22 mouse cellular contexts compared by ENCODE assay signal in the genomic region with DNA sequence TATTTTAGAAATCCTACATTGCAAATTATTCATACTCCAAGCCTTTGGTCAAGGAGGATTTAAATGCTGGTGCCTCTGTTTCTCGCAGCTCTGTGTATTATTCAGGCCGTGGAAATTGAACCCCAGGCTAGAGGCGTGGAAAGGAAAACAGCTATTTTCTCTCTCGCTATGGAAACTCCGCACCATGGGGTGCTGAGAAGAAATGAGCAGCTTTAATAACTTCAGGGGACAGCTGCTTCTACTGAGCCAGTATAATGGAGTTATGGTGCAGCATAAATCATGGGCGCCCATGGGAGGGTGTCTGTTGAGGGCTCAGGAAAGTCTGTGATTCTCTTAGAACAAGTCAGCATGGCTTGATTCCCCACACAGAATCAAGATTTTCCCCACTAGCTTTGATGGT.
DNase-seq lines count a peak whose midpoint lies in the region; ATAC-seq and TF ChIP-seq lines count a peak whose summit lies in the region.
"Had no signal": no experiment of that assay in that cellular context is flagged by ENCODE, and none has a peak within 500 bp of the region (broad histone marks: within the 10 kb centered on the region; RNA-seq: fewer than 3 reads in every experiment).

No protein-coding gene starts in this region.

- no peak overlapping the region for H3K4me3 ChIP-seq in forebrain, embryonic 13.5 days
- no peak overlapping the region for H3K4me3 ChIP-seq in forebrain, embryonic 15.5 days
- no peak overlapping the region for H3K4me3 ChIP-seq in hindbrain, embryonic 11.5 days (ENCODE audit: low read depth, low read length)
- H3K4me3 ChIP-seq in midbrain, postnatal 0 days (ENCODE audit: low read depth, low read length): no peak overlapping the region
- H3K4me3 ChIP-seq: forebrain, embryonic 10.5 days; heart, embryonic 10.5 days; layer of hippocampus, adult 2 months; limb, embryonic 12.5 days; liver, embryonic 15.5 days; stomach, embryonic 15.5 days had no signal

- no peak overlapping the region for H3K4me2 ChIP-seq in forebrain, embryonic 13.5 days
- H3K4me2 ChIP-seq in forebrain, embryonic 15.5 days (replicated peaks): no peak overlapping the region
- H3K4me2 ChIP-seq in hindbrain, embryonic 11.5 days (replicated peaks; ENCODE audit: low read depth, low read length): no peak overlapping the region
- no peak overlapping the region for H3K4me2 ChIP-seq in midbrain, postnatal 0 days (ENCODE audit: low read depth, low read length, poor library complexity, severe bottlenecking)
- H3K4me2 ChIP-seq: limb, embryonic 12.5 days; liver, embryonic 15.5 days; stomach, embryonic 15.5 days had no signal

- H3K36me3 ChIP-seq in forebrain, embryonic 13.5 days (ENCODE audit: poor library complexity, severe bottlenecking): no peaks in the 10 kb centered on the region
- H3K36me3 ChIP-seq in forebrain, embryonic 15.5 days: no peaks in the 10 kb centered on the region
- H3K36me3 ChIP-seq in hindbrain, embryonic 11.5 days (ENCODE audit: control insufficient read depth, insufficient read depth, low read length): no peaks in the 10 kb centered on the region
- H3K36me3 ChIP-seq in midbrain, postnatal 0 days (ENCODE audit: insufficient read depth, low read length): no peaks in the 10 kb centered on the region
- H3K36me3 ChIP-seq: forebrain, embryonic 10.5 days; heart, embryonic 10.5 days; limb, embryonic 12.5 days; liver, embryonic 15.5 days; stomach, embryonic 15.5 days had no signal

- H3K27ac ChIP-seq in forebrain, embryonic 13.5 days: 0 out of 2 replicates have a peak overlapping the region, but pooled peaks have one; percentile 27
- no peak overlapping the region for H3K27ac ChIP-seq in forebrain, embryonic 15.5 days (replicated peaks)
- peak overlapping the region; percentile 13; the same call in 1 of the 2 replicates for H3K27ac ChIP-seq in hindbrain, embryonic 11.5 days (ENCODE audit: low read depth, low read length)
- no peak overlapping the region for H3K27ac ChIP-seq in midbrain, postnatal 0 days (ENCODE audit: low read depth, low read length)
- H3K27ac ChIP-seq: forebrain, embryonic 10.5 days; heart, embryonic 10.5 days; layer of hippocampus, adult 2 months; limb, embryonic 12.5 days; liver, embryonic 15.5 days; stomach, embryonic 15.5 days had no signal

- TF ChIP-seq CTCF in midbrain, postnatal 0 days (IDR thresholded peaks at IDR 0.05): no peak

- H3K9ac ChIP-seq in forebrain, embryonic 13.5 days: no peak overlapping the region
- H3K9ac ChIP-seq in forebrain, embryonic 15.5 days (replicated peaks): no peak overlapping the region
- H3K9ac ChIP-seq in hindbrain, embryonic 11.5 days (ENCODE audit: low read depth, low read length): no peak overlapping the region
- H3K9ac ChIP-seq in midbrain, postnatal 0 days (replicated peaks; ENCODE audit: low read length, poor library complexity, severe bottlenecking): no peak overlapping the region
- H3K9ac ChIP-seq: limb, embryonic 12.5 days; liver, embryonic 15.5 days; stomach, embryonic 15.5 days had no signal

- no peaks in the 10 kb centered on the region for H3K27me3 ChIP-seq in forebrain, embryonic 13.5 days
- H3K27me3 ChIP-seq in forebrain, embryonic 15.5 days: no peaks in the 10 kb centered on the region
- no peaks in the 10 kb centered on the region for H3K27me3 ChIP-seq in hindbrain, embryonic 11.5 days (ENCODE audit: control insufficient read depth, insufficient read depth, low read length)
- no peaks in the 10 kb centered on the region for H3K27me3 ChIP-seq in midbrain, postnatal 0 days (ENCODE audit: insufficient read depth, low read length)
- H3K27me3 ChIP-seq: limb, embryonic 12.5 days; liver, embryonic 15.5 days; stomach, embryonic 15.5 days had no signal

- ATAC-seq in forebrain, embryonic 13.5 days: 0 out of 2 replicates have a peak, but pooled peaks have one; percentile 54
- no peak for ATAC-seq in forebrain, embryonic 15.5 days (replicated peaks)
- ATAC-seq in hindbrain, embryonic 11.5 days (ENCODE audit: low FRiP score): peak; percentile 43; the same call in 1 of the 2 replicates
- no peak for ATAC-seq in midbrain, postnatal 0 days (ENCODE audit: low FRiP score)
- ATAC-seq: activated CD4-positive, CD25-positive, alpha-beta regulatory T cell, adult 4 months; CD4-positive, CD25-positive, alpha-beta regulatory T cell, adult 4 months had no signal

- DNase-seq in hindbrain, embryonic 11.5 days (ENCODE audit: low spot score): no peak
- DNase-seq in mesoderm, embryonic 11.5 days (ENCODE audit: low read depth, low spot score): peak; percentile 50
- peak; percentile 51 for DNase-seq in midbrain, postnatal 0 days (ENCODE audit: low spot score)
- DNase-seq in cerebellum, adult 9-11 months: no peak
- no peak for DNase-seq in urinary bladder, postnatal 14 days (ENCODE audit: low spot score)
- DNase-seq in adrenal gland, adult 18-20 months (ENCODE audit: low spot score in 2 of 2): no peak
- DNase-seq: adrenal gland, postnatal 25 days; gastrocnemius, postnatal 36 days; kidney, adult 2 months; kidney, postnatal 14 days; retina, postnatal 1 day; thymus, adult 18-20 months had no signal

- H3K9me3 ChIP-seq in forebrain, embryonic 13.5 days (replicated peaks): no peaks in the 10 kb centered on the region
- H3K9me3 ChIP-seq in forebrain, embryonic 15.5 days: no peaks in the 10 kb centered on the region
- H3K9me3 ChIP-seq in hindbrain, embryonic 11.5 days (ENCODE audit: control insufficient read depth, low read length): no peaks in the 10 kb centered on the region
- no peaks in the 10 kb centered on the region for H3K9me3 ChIP-seq in midbrain, postnatal 0 days (ENCODE audit: low read length)
- H3K9me3 ChIP-seq: forebrain, embryonic 10.5 days; heart, embryonic 10.5 days; limb, embryonic 12.5 days; liver, embryonic 15.5 days; stomach, embryonic 15.5 days had no signal

- peaks cover 20% of the 10 kb centered on the region; the same call in 1 of the 2 replicates for H3K4me1 ChIP-seq in forebrain, embryonic 13.5 days
- 0 out of 2 replicates have a peak, but pooled peaks cover 5% of the 10 kb centered on the region for H3K4me1 ChIP-seq in forebrain, embryonic 15.5 days
- peaks cover 5% of the 10 kb centered on the region; the same call in 1 of the 2 replicates for H3K4me1 ChIP-seq in hindbrain, embryonic 11.5 days (replicated peaks; ENCODE audit: control insufficient read depth, insufficient read depth, low read length)
- H3K4me1 ChIP-seq in midbrain, postnatal 0 days (ENCODE audit: insufficient read depth, low read length): no peaks in the 10 kb centered on the region
- H3K4me1 ChIP-seq: heart, embryonic 10.5 days; liver, embryonic 15.5 days; stomach, embryonic 15.5 days had no signal

- 43% methylated on average over 6 of the region's 6 CpGs for WGBS in forebrain, embryonic 13.5 days
- WGBS in forebrain, embryonic 15.5 days: 51% methylated on average over 6 of the region's 6 CpGs
- 52% methylated on average over 6 of the region's 6 CpGs for WGBS in hindbrain, embryonic 11.5 days
- WGBS in midbrain, postnatal 0 days: 39% methylated on average over 6 of the region's 6 CpGs

Comparison
In these comparisons a context has a peak if more than half of its experiments do, and no peak if none do; other contexts are left out.
1. ATAC-seq: peak in forebrain, embryonic 13.5 days (single experiment) and hindbrain, embryonic 11.5 days (single experiment); none in forebrain, embryonic 15.5 days (single experiment) and midbrain, postnatal 0 days (single experiment).
2. H3K27ac ChIP-seq: peak in forebrain, embryonic 13.5 days (single experiment) and hindbrain, embryonic 11.5 days (single experiment); none in forebrain, embryonic 15.5 days (single experiment) and midbrain, postnatal 0 days (single experiment).
3. DNase-seq: peak in mesoderm, embryonic 11.5 days (single experiment) and midbrain, postnatal 0 days (single experiment); none in hindbrain, embryonic 11.5 days (single experiment), cerebellum, adult 9-11 months (single experiment), urinary bladder, postnatal 14 days (single experiment) and adrenal gland, adult 18-20 months (0 of 2).